Mouse (Mus musculus) midbrain, embryonic 13.5 days (tissue): ENCODE measurements around the gene Apex2. TPM values are rescaled to one million over a fixed set of nuclear protein-coding genes. Genes with fewer than 3 reads are reported as not detected.
A peak's percentile ranks its signal among the peaks of the same experiment; 100 is the strongest.
"Not testable (repeated sequence)": the region's sequence is repeated elsewhere in the genome, so short reads cannot be mapped to it uniquely, and the experiment has no call there.

Experiments used
- ATAC-seq: fragments of 200-750 bp; cut with Nextera tagmentation; 2 replicates; pipeline ENCODE4 v1.8.0; 2017; ENCODE audit warnings: mild to moderate bottlenecking, moderate TSS enrichment, moderate library complexity
- H3K27ac ChIP-seq: fragments of 300-500 bp; sonication (generic); 2 replicates; pipeline ENCODE4 v1.5.1; 2015; ENCODE audit warnings: inconsistent platforms, mild to moderate bottlenecking, moderate library complexity
- H3K27me3 ChIP-seq: fragments of 300-500 bp; sonication (generic); 2 replicates; pipeline ENCODE4 v1.6.1; 2015; ENCODE audit warnings: mild to moderate bottlenecking, inconsistent platforms
- H3K36me3 ChIP-seq: fragments of 300-500 bp; sonication (generic); 2 replicates; pipeline ENCODE4 v1.6.1; 2015; ENCODE audit warnings: mild to moderate bottlenecking, inconsistent platforms
- H3K4me1 ChIP-seq: fragments of 300-500 bp; sonication (generic); replicated peaks from 2 replicates; pipeline ENCODE4 v1.6.1; 2015; ENCODE audit warnings: inconsistent platforms
- H3K4me2 ChIP-seq: fragments of 300-500 bp; sonication (generic); replicated peaks from 2 replicates; pipeline ENCODE4 v1.6.1; 2015; ENCODE audit warnings: moderate library complexity, mild to moderate bottlenecking, inconsistent platforms
- H3K4me3 ChIP-seq: fragments of 300-500 bp; sonication (generic); replicated peaks from 2 replicates; pipeline ENCODE4 v1.5.1; 2015; ENCODE audit warnings: mild to moderate bottlenecking, inconsistent platforms
- H3K9ac ChIP-seq: fragments of 300-500 bp; sonication (generic); replicated peaks from 2 replicates; pipeline ENCODE4 v1.6.1; 2015; ENCODE audit warnings: mild to moderate bottlenecking, inconsistent platforms
- H3K9me3 ChIP-seq: fragments of 300-500 bp; sonication (generic); 2 replicates; pipeline ENCODE4 v1.6.1; 2016; ENCODE audit warnings: mild to moderate bottlenecking, inconsistent platforms
- WGBS: fragments of 180-500 bp; shearing (Covaris S2); methylation state at CpG from one replicate; pipeline ENCODE4 v1.1.7; 2015; 5-methylcytosine and 5-hydroxymethylcytosine counted together
- polyA plus RNA-seq: library from polyadenylated mRNA; unstranded; fragments of >200 nt; fragmentation: Nextera tagmentation; extraction: Ambion mirVana; gene quantifications from 2 replicates; pipeline ENCODE4 v1.2.1, GENCODE M21; 2015

The Apex2 gene
- polyA plus RNA-seq, 1 experiment from 2014 or later: 22.0 TPM

DNA sequence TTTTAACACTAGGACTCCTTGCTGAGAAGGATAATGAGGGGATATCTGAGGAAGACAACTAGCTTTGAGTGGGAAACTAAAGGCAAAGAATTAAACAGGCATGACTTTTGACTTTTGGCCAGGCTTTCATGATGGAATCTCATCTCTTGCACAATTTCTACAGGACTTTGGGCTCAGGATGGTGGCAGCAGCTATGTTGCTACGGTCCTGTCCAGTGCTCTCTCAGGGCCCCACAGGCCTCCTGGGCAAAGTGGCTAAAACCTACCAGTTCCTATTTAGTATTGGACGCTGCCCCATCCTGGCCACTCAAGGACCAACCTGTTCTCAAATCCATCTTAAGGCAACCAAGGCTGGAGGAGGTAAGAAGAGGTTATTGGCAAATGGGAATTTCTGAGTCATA is 37.7 kb downstream of the Apex2 start:
- Histone ChIP-seq H3K4me2 (no peak overlapping the region), H3K4me3 (no peak overlapping the region), H3K27me3 (0 out of 2 replicates have a peak, but pooled peaks cover 2% of the 10 kb centered on the region), H3K27ac (no peak overlapping the region), H3K9me3 (no peaks in the 10 kb centered on the region), H3K4me1 (no peaks in the 10 kb centered on the region), H3K36me3 (peaks cover 4% of the 10 kb centered on the region; the same call in 1 of the 2 replicates), H3K9ac (no peak overlapping the region)
- 84% methylated on average over 2 of the region's 2 CpGs for WGBS
- no peak for ATAC-seq

DNA sequence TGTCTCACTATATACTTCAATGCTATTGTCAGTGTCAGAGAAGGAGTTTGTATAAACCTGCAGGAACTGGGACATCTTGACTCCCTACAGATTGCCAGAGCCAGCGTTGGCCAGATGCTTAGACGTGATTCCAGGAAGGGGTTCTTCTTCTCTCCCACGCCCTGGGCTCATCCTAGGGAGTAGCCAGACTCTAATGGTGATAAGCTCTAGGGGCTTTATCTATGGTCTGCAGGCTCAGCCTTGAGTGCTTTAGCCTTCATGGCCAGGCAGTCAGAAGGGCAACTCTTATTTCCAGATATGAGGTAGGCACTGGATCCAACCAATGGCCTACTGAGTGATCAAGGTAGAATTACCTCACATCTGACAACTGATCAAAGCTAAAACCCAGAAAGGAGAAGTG is 40.0 kb downstream of the Apex2 start:
- Histone ChIP-seq H3K9me3 (no peaks in the 10 kb centered on the region), H3K36me3 (peaks cover 4% of the 10 kb centered on the region; the same call in 1 of the 2 replicates), H3K27me3 (0 out of 2 replicates have a peak, but pooled peaks cover 2% of the 10 kb centered on the region), H3K4me1 (no peaks in the 10 kb centered on the region), H3K27ac (no peak overlapping the region), H3K9ac (no peak overlapping the region), H3K4me3 (no peak overlapping the region), H3K4me2 (no peak overlapping the region)
- ATAC-seq: no peak
- 82% methylated on average over 3 of the region's 3 CpGs for WGBS

GRCm38 (mm10) chrX:150547239-150547638 is 42.4 kb downstream of the Apex2 start, which contains the start of gene Alas2:
Gene Alas2, plus strand, starts transcription at chrX:150547375.
- Histone ChIP-seq H3K4me2 (no peak within 1 kb of the TSS), H3K4me3 (no peak within 1 kb of the TSS), H3K9ac (no peak within 1 kb of the TSS), H3K4me1 (no peaks in the 10 kb centered on the region), H3K9me3 (no peaks in the 10 kb centered on the region), H3K36me3 (peaks cover 2% of the 10 kb centered on the region; the same call in 1 of the 2 replicates), H3K27ac (no peak within 1 kb of the TSS), H3K27me3 (0 out of 2 replicates have a peak, but pooled peaks cover 2% of the 10 kb centered on the region)
- ATAC-seq: no peak
- 56% methylated on average over 5 of the region's 5 CpGs for WGBS

GRCm38 (mm10) chrX:150541684-150542083 is 48.0 kb downstream of the Apex2 start:
- no peak overlapping the region for H3K4me3 ChIP-seq
- H3K27ac ChIP-seq: no peak overlapping the region
- no peak for ATAC-seq
- no peaks in the 10 kb centered on the region for H3K4me1 ChIP-seq
- peaks cover 3% of the 10 kb centered on the region; the same call in 1 of the 2 replicates for H3K36me3 ChIP-seq
- H3K4me2 ChIP-seq: no peak overlapping the region
- H3K9me3 ChIP-seq: no peaks in the 10 kb centered on the region
- H3K27me3 ChIP-seq: no peaks in the 10 kb centered on the region
- no peak overlapping the region for H3K9ac ChIP-seq

DNA sequence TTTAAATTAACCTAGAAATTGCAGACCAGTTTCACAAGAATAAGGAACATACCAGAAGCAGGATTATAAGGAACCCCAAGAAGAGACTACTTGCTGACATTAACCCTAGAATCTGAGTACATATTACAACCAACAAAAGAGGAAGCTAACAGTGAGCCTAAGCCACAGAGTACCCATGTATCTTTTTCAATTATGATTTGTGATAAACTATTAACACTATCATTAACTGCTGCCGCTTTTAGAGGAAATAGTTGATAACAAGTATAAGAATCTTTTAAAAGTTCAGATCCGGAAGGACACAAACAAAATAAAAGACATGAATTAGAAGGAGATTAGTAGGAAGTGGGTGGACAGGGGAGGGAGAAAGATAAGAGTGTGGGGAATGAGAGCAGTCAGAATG is 49.6 kb downstream of the Apex2 start:
- H3K27ac ChIP-seq: no peak overlapping the region
- H3K27me3 ChIP-seq: no peaks in the 10 kb centered on the region
- ATAC-seq: no peak
- no peak overlapping the region for H3K9ac ChIP-seq
- H3K4me1 ChIP-seq: no peaks in the 10 kb centered on the region
- H3K9me3 ChIP-seq: no peaks in the 10 kb centered on the region
- H3K4me2 ChIP-seq: no peak overlapping the region
- H3K4me3 ChIP-seq: no peak overlapping the region
- 90% methylated on average over 2 of the region's 2 CpGs for WGBS
- peaks cover 3% of the 10 kb centered on the region; the same call in 1 of the 2 replicates for H3K36me3 ChIP-seq

- Histone ChIP-seq H3K4me2 (no peak overlapping the region), H3K9me3 (no peaks in the 10 kb centered on the region), H3K27ac (no peak overlapping the region), H3K9ac (no peak overlapping the region), H3K36me3 (no peaks in the 10 kb centered on the region), H3K4me3 (no peak overlapping the region), H3K27me3 (no peaks in the 10 kb centered on the region), H3K4me1 (peaks cover 4% of the 10 kb centered on the region; the same call in 1 of the 2 replicates)
- ATAC-seq: no peak
- WGBS: 86% methylated on average over 1 of the region's 1 CpGs
Measured at GRCm38 (mm10) chrX:150516477-150516876, 73.2 kb downstream of the Apex2 start.

DNA sequence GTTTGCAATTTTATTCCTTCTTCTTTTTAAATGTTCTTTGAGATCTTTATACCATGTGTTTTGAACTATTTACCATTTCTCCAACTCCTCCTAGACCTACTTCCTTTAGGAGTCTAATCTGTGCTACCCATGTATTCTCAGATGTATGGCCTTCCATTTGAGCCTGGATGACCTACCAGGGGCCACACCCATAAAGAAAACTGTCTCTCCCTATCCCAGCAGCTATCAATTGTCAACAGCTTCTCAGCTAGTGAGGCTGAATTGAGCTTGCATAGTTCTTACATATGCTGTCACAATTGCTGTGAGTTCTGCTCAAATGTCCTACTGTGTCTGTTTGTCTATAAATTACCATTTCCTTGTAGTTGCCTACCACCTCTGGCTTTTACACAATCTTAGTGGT is 73.7 kb downstream of the Apex2 start:
- Histone ChIP-seq H3K9ac (no peak overlapping the region), H3K4me3 (no peak overlapping the region), H3K9me3 (no peaks in the 10 kb centered on the region), H3K27me3 (no peaks in the 10 kb centered on the region), H3K27ac (no peak overlapping the region), H3K36me3 (no peaks in the 10 kb centered on the region), H3K4me1 (peaks cover 8% of the 10 kb centered on the region; the same call in 1 of the 2 replicates), H3K4me2 (no peak overlapping the region)
- no peak for ATAC-seq

DNA sequence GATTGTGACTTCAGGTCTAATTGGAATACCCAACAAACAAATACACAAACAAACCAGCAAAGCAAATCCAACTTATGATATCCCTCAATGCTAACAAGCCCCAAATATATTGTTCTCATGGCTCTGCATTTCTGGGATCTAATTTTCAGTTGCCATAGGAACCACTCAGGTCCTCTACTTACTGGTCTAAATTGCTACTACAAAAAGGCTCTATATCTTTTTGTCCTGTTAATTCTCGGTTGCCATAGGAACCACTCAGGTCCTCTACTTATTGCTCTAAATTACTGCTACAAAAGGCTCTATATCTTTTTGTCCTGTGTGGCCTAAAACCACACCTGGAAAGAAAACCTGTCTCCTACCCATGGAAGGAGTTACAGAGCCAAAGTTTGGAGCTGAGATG is 75.5 kb downstream of the Apex2 start:
- Histone ChIP-seq H3K4me1 (peaks cover 8% of the 10 kb centered on the region; the same call in 1 of the 2 replicates), H3K27me3 (no peaks in the 10 kb centered on the region), H3K4me2 (no peak overlapping the region), H3K9ac (no peak overlapping the region), H3K27ac (no peak overlapping the region), H3K9me3 (no peaks in the 10 kb centered on the region), H3K36me3 (no peaks in the 10 kb centered on the region), H3K4me3 (no peak overlapping the region)
- no peak for ATAC-seq
- 86% methylated on average over 1 of the region's 1 CpGs for WGBS

- no peak overlapping the region for H3K4me2 ChIP-seq
- peak overlapping the region; percentile 71 for H3K27ac ChIP-seq
- no peak overlapping the region for H3K9ac ChIP-seq
- H3K36me3 ChIP-seq: no peaks in the 10 kb centered on the region
- no peak overlapping the region for H3K4me3 ChIP-seq
- H3K27me3 ChIP-seq: no peaks in the 10 kb centered on the region
- ATAC-seq: peak; percentile 44
- H3K4me1 ChIP-seq: peaks cover 8% of the 10 kb centered on the region; the same call in 1 of the 2 replicates
- 73% methylated on average over 6 of the region's 6 CpGs for WGBS
- no peaks in the 10 kb centered on the region for H3K9me3 ChIP-seq
Measured at GRCm38 (mm10) chrX:150511274-150511673, 78.4 kb downstream of the Apex2 start.

DNA sequence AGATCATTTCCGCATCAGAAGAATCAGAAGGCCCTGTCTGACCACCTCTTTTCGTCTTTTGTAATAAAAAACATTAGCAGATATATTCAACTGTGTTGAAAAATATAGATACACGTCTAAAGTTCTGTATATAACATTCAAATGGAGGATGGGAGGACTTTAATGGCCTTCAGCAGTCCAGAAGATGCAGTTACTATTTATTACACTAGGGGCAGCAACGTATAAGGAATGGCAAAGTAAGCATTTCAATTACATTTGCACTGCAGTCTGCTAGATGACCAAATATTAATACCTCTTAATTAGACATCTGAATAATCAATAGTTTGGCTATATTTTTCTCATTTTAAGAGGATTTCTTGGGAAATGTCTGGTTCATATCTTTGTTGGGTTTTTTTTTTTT is 79.0 kb downstream of the Apex2 start:
- 43% methylated on average over 4 of the region's 4 CpGs for WGBS
- Histone ChIP-seq H3K27me3 (no peaks in the 10 kb centered on the region), H3K27ac (no peak overlapping the region), H3K4me2 (no peak overlapping the region), H3K9ac (no peak overlapping the region), H3K36me3 (no peaks in the 10 kb centered on the region), H3K9me3 (no peaks in the 10 kb centered on the region), H3K4me3 (no peak overlapping the region), H3K4me1 (peaks cover 8% of the 10 kb centered on the region; the same call in 1 of the 2 replicates)
- ATAC-seq: no peak

GRCm38 (mm10) chrX:150508696-150509095 is 81.0 kb downstream of the Apex2 start:
- H3K27ac ChIP-seq: peak overlapping the region; percentile 53; the same call in 1 of the 2 replicates
- H3K4me1 ChIP-seq: peaks cover 8% of the 10 kb centered on the region; the same call in 1 of the 2 replicates

GRCm38 (mm10) chrX:150487811-150488210 is 101.9 kb downstream of the Apex2 start:
- ATAC-seq, H3K36me3 ChIP-seq, H3K9ac ChIP-seq, H3K27me3 ChIP-seq, H3K9me3 ChIP-seq, H3K4me2 ChIP-seq, H3K4me3 ChIP-seq, H3K27ac ChIP-seq, H3K4me1 ChIP-seq: not testable (repeated sequence)
- WGBS: 70% methylated on average over 2 of the region's 10 CpGs

More at GRCm38 (mm10) chrX:150508696-150509095, 81.0 kb downstream of the Apex2 start:
- Histone ChIP-seq H3K27me3 (no peaks in the 10 kb centered on the region), H3K9me3 (no peaks in the 10 kb centered on the region), H3K36me3 (no peaks in the 10 kb centered on the region), H3K4me2 (no peak overlapping the region), H3K9ac (no peak overlapping the region), H3K4me3 (no peak overlapping the region)
- peak; percentile 89 for ATAC-seq
- 65% methylated on average over 6 of the region's 6 CpGs for WGBS
